Mouse (Mus musculus) midbrain, postnatal 0 days (tissue): ENCODE results near the gene Doxl2. TPM values are rescaled to one million over a fixed set of nuclear protein-coding genes. Genes with fewer than 3 reads are reported as not detected.

ENCODE experiments used
- ATAC-seq: fragments of 200-750 bp; cut with Nextera tagmentation; 2 replicates; pipeline ENCODE4 v1.8.0; 2017; ENCODE audit warnings: moderate number of reproducible peaks, mild to moderate bottlenecking, moderate TSS enrichment, moderate library complexity; ENCODE audit not compliant: low FRiP score
- DNase-seq: peaks from one replicate; pipeline ENCODE4 v3.0.0-alpha.2; 2015; ENCODE audit warnings: low spot score
- H3K27ac ChIP-seq: fragments of 300-500 bp; sonication (generic); 2 replicates; pipeline ENCODE4 v1.5.1; 2014; ENCODE audit warnings: low read depth, mild to moderate bottlenecking, low read length, mixed read lengths
- H3K27me3 ChIP-seq: fragments of 300-500 bp; sonication (generic); 2 replicates; pipeline ENCODE4 v1.6.1; 2014; ENCODE audit warnings: low read length, control low read depth, mixed read lengths; ENCODE audit not compliant: insufficient read depth
- H3K36me3 ChIP-seq: fragments of 300-500 bp; sonication (generic); 2 replicates; pipeline ENCODE4 v1.6.1; 2014; ENCODE audit warnings: low read length, control low read depth, mixed read lengths; ENCODE audit not compliant: insufficient read depth
- H3K4me1 ChIP-seq: fragments of 300-500 bp; sonication (generic); 2 replicates; pipeline ENCODE4 v1.6.1; 2014; ENCODE audit warnings: mild to moderate bottlenecking, control low read depth, antibody characterized with exemption, low read length, mixed read lengths; ENCODE audit not compliant: insufficient read depth
- H3K4me2 ChIP-seq: fragments of 300-500 bp; sonication (generic); 2 replicates; pipeline ENCODE4 v1.6.1; 2014; ENCODE audit warnings: low read depth, mild to moderate bottlenecking, low read length, mixed read lengths; ENCODE audit not compliant: poor library complexity, severe bottlenecking
- H3K4me3 ChIP-seq: fragments of 300-500 bp; sonication (generic); 2 replicates; pipeline ENCODE4 v1.5.1; 2014; ENCODE audit warnings: low read depth, mild to moderate bottlenecking, low read length, moderate library complexity
- H3K9ac ChIP-seq: fragments of 300-500 bp; sonication (generic); replicated peaks from 2 replicates; pipeline ENCODE4 v1.6.1; 2014; ENCODE audit warnings: mild to moderate bottlenecking, low read length, moderate library complexity, mixed read lengths; ENCODE audit not compliant: poor library complexity, severe bottlenecking
- H3K9me3 ChIP-seq: fragments of 300-500 bp; sonication (generic); 2 replicates; pipeline ENCODE4 v1.6.1; 2016; ENCODE audit warnings: low read length, control low read depth
- CTCF ChIP-seq: IDR thresholded peaks from 2 replicates; pipeline ENCODE4 v1.5.1; 2016; ENCODE audit warnings: antibody characterized with exemption, mild to moderate bottlenecking
- WGBS: fragments of 180-500 bp; shearing (Covaris S2); extraction: QIAGEN DNeasy Blood & Tissue Kit; methylation state at CpG from one replicate; pipeline ENCODE4 v1.1.7; 2014; 5-methylcytosine and 5-hydroxymethylcytosine counted together
- polyA plus RNA-seq: library from polyadenylated mRNA; unstranded; fragments of >200 nt; fragmentation: Nextera tagmentation; extraction: Ambion mirVana; gene quantifications from 2 replicates; pipeline ENCODE4 v1.2.1, GENCODE M21; 2015
- total RNA-seq: library from RNA; depleted of rRNA; stranded (reverse); fragments of >200 nt; gene quantifications from 2 replicates; pipeline ENCODE4 v1.2.3, GENCODE M21; 2014; rRNA removed

The Doxl2 gene
- not detected in 2 replicates for total RNA-seq
- not detected in 2 replicates for polyA plus RNA-seq

GRCm38 (mm10) chr6:48974663-48975062 lies at the start of gene Doxl2:
Doxl2 (plus strand) TSS chr6:48974963.
- Histone ChIP-seq H3K4me2 (no peak within 1 kb of the TSS), H3K27ac (no peak within 1 kb of the TSS), H3K9me3 (no peaks in the 10 kb centered on the region), H3K4me1 (no peaks in the 10 kb centered on the region), H3K27me3 (no peaks in the 10 kb centered on the region), H3K36me3 (no peaks in the 10 kb centered on the region), H3K9ac (no peak within 1 kb of the TSS), H3K4me3 (no peak within 1 kb of the TSS)
- DNase-seq (no peak), ATAC-seq (no peak)
- TF ChIP-seq CTCF: no peak
- WGBS: 79% methylated on average over 2 of the region's 2 CpGs

GRCm38 (mm10) chr6:48929595-48929994 lies 45.2 kb upstream of the Doxl2 start, which contains the start of gene 1600015I10Rik:
1600015I10Rik (plus strand) TSS chr6:48929895.
- Histone ChIP-seq H3K4me2 (no peak within 1 kb of the TSS), H3K36me3 (no peaks in the 10 kb centered on the region), H3K9me3 (no peaks in the 10 kb centered on the region), H3K9ac (no peak within 1 kb of the TSS), H3K4me3 (no peak within 1 kb of the TSS), H3K4me1 (no peaks in the 10 kb centered on the region), H3K27ac (no peak within 1 kb of the TSS), H3K27me3 (no peaks in the 10 kb centered on the region)
- ATAC-seq: no peak
- no peak for TF ChIP-seq CTCF
- 90% methylated on average over 5 of the region's 5 CpGs for WGBS
- no peak for DNase-seq

DNA sequence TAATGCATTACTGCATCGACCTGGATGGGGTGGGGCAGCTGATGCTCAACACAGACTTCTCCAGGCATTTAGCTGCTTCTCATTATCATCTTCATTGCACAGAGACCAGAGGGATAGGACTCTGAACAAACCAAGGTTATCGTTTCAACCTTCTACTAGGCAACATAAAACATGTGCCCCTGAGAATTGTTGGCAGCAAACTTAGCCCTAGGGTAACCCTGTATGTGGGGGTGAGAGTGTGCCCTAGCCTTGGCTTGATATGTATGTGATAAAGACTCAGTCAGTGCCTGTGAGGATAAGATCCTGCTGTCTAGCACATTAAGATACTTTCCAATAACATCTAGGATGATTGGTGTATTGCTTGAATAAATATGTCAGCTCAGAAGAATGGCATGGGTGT lies 25.2 kb upstream of the Doxl2 start:
- 65% methylated on average over 2 of the region's 2 CpGs for WGBS
- Histone ChIP-seq H3K4me1 (no peaks in the 10 kb centered on the region), H3K27ac (no peak overlapping the region), H3K9me3 (no peaks in the 10 kb centered on the region), H3K4me3 (no peak overlapping the region), H3K27me3 (no peaks in the 10 kb centered on the region), H3K9ac (no peak overlapping the region), H3K36me3 (no peaks in the 10 kb centered on the region), H3K4me2 (no peak overlapping the region)
- ATAC-seq (no peak), DNase-seq (no peak)
- no peak for TF ChIP-seq CTCF

- no peak overlapping the region for H3K4me2 ChIP-seq
- DNase-seq (no peak), ATAC-seq (no peak)
- no peaks in the 10 kb centered on the region for H3K36me3 ChIP-seq
- no peaks in the 10 kb centered on the region for H3K27me3 ChIP-seq
- H3K4me1 ChIP-seq: no peaks in the 10 kb centered on the region
- no peak overlapping the region for H3K4me3 ChIP-seq
- no peak for TF ChIP-seq CTCF
- H3K9me3 ChIP-seq: no peaks in the 10 kb centered on the region
- 88% methylated on average over 5 of the region's 5 CpGs for WGBS
- H3K27ac ChIP-seq: no peak overlapping the region
- no peak overlapping the region for H3K9ac ChIP-seq
Observed at GRCm38 (mm10) chr6:48950676-48951075, 24.1 kb upstream of the Doxl2 start.

- no peak overlapping the region for H3K4me3 ChIP-seq
- no peak overlapping the region for H3K27ac ChIP-seq
- ATAC-seq (no peak), DNase-seq (no peak)
- no peak overlapping the region for H3K9ac ChIP-seq
- H3K4me2 ChIP-seq: no peak overlapping the region
- WGBS: 94% methylated on average over 6 of the region's 6 CpGs
- no peak for TF ChIP-seq CTCF
- H3K9me3 ChIP-seq: no peaks in the 10 kb centered on the region
- H3K36me3 ChIP-seq: no peaks in the 10 kb centered on the region
- no peaks in the 10 kb centered on the region for H3K27me3 ChIP-seq
- no peaks in the 10 kb centered on the region for H3K4me1 ChIP-seq
Observed at GRCm38 (mm10) chr6:48951630-48952029, 23.1 kb upstream of the Doxl2 start.

DNA sequence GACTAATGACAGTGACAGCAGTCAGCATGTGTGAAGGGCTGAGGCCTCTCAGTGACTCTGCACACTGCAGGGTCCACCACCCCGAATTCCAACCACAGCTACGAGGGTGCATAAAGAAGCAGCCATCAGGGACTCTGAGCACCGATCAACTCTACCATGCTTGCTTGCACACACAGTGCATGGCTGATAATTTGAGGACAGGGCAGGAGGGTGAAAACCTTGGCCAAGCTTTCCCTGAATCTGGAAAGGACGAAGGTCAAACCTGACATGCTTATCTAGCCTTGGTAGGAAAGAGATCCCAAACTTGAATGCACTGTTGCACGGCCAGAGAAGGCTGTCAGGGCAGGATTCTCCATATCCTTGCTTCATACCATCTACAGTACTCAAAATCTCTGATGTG lies 21.5 kb upstream of the Doxl2 start:
- no peak overlapping the region for H3K27ac ChIP-seq
- WGBS: 82% methylated on average over 5 of the region's 5 CpGs
- DNase-seq (no peak), ATAC-seq (no peak)
- no peak for TF ChIP-seq CTCF
- no peaks in the 10 kb centered on the region for H3K36me3 ChIP-seq
- no peak overlapping the region for H3K9ac ChIP-seq
- no peak overlapping the region for H3K4me2 ChIP-seq
- H3K4me3 ChIP-seq: no peak overlapping the region
- H3K4me1 ChIP-seq: no peaks in the 10 kb centered on the region
- no peaks in the 10 kb centered on the region for H3K27me3 ChIP-seq
- H3K9me3 ChIP-seq: no peaks in the 10 kb centered on the region
